Mouse (Mus musculus): ENCODE data around the gene Pgm3. TPM values are rescaled to one million over a fixed set of nuclear protein-coding genes. Genes with fewer than 3 reads are reported as not detected.

Gene Pgm3
- polyA plus RNA-seq, 1 experiment = 12.7 TPM

GRCm38 (mm10) chr9:86569314-86569910, 2.2 kb downstream of the Pgm3 start:
- DNase-seq (ENCODE audit: low read depth) = no peak

DNA sequence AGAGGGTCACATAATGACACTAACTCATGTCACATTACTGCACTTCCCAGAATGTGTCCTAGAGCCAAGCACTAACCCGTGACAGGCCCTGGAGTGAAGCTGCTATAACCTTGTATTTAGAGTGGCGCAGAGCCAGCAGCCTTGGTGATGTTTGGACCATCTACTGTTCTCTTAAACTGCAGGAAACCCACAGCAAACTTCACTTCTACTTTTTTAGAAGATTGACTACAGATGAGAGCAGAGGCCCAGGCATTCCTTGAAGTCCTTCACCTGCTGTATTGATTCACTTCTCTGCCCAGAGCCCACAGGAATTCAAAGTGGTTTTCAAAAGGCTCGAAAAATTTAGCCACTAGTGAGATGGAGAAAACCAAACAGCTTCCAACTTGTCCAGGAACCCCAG, 11.1 kb downstream of the Pgm3 start:
- no peak for DNase-seq (ENCODE audit: low read depth)

GRCm38 (mm10) chr9:86554641-86555040, 17.0 kb downstream of the Pgm3 start:
- no peak for DNase-seq (ENCODE audit: low read depth)

GRCm38 (mm10) chr9:86553886-86554285, 17.8 kb downstream of the Pgm3 start:
- no peak for DNase-seq (ENCODE audit: low read depth)

- DNase-seq (ENCODE audit: low read depth) = no peak
Measured at GRCm38 (mm10) chr9:86550717-86551116, 20.9 kb downstream of the Pgm3 start.

- DNase-seq (ENCODE audit: low read depth) = no peak
Measured at GRCm38 (mm10) chr9:86549637-86550162, 21.9 kb downstream of the Pgm3 start.

DNA sequence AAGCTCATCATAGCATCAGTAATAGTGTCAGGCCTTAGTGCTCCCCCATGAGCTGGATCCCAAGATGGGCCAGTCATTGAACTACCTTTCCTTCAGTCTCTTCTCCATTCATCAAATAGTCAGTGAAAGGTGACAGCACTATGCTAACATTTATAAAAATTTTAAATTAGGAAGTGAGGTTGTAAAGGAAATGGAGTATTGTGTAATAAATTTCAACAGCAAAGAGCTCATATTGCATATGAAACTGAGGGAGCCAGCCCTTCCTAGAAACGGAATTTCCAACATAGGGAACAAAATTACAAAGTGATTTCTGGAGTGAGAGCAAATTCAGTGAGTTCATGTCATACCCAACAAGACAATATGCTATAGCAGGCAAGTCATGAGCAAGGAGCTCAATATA, 27.1 kb downstream of the Pgm3 start:
- DNase-seq (ENCODE audit: low read depth) = no peak

DNA sequence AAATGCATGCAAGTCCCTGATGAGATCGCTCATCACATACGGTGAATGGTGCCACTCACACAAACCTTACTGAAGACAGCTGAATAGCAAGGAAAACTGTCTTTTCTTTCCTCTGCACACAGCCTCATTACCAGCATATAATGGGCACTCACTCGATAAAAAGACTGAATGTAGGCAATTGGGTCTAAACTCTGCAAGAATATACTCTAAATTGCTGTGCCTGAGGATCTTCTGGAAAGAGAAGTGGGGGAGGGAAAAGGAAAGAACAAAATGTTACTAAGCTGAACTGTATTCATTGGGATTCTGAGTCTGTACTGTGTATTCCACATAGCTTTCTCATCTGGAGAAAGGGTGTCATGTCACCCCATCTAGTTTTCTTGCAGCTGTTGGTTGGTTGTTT, 28.2 kb downstream of the Pgm3 start:
- DNase-seq (ENCODE audit: low read depth) = no peak

- no peak for DNase-seq (ENCODE audit: low read depth)
Measured at GRCm38 (mm10) chr9:86534071-86534470, 37.6 kb downstream of the Pgm3 start.

DNA sequence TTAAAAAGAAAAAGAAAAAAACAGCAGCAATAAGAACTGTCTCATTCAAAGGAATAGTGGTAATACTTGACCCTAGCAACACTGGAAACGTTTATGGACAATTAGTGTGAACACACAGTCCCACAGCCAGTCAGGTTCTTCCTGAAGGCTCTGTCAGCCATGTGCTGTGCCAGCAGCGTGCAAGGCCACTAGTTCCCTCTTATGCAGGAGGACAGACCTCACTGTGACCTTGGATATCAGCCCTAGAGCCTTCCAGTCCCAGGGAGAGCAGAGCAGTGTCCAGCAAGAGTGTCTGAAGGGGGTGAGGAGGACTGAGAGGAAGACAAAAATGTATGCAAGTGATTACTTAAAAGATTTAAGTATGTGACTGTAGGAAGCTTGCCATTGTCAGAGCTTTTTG, 46.0 kb downstream of the Pgm3 start:
- DNase-seq (ENCODE audit: low read depth) = no peak

GRCm38 (mm10) chr9:86522335-86522734, 49.3 kb downstream of the Pgm3 start:
- DNase-seq (ENCODE audit: low read depth) = no peak

DNA sequence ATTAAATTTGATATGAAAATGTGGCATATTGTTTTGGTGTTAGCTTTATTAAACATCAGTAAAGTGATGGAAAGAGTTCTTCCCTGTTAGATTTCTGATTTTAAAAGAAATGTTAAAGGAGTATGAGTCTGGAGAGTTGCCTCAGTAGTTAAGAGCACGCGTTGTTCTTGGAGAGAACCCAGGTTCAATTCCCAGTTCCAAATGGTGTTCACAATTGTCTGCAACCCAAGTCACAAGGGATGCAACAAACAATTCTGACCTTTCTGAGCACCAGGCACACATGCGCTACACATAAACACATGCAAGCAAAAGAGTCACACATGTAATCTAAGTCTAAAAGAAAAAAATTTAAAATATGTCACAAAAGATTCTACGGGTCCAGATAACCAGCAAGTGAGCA, 56.8 kb downstream of the Pgm3 start:
- DNase-seq (ENCODE audit: low read depth) = no peak

GRCm38 (mm10) chr9:86514390-86514789, 57.3 kb downstream of the Pgm3 start:
- no peak for DNase-seq (ENCODE audit: low read depth)

DNA sequence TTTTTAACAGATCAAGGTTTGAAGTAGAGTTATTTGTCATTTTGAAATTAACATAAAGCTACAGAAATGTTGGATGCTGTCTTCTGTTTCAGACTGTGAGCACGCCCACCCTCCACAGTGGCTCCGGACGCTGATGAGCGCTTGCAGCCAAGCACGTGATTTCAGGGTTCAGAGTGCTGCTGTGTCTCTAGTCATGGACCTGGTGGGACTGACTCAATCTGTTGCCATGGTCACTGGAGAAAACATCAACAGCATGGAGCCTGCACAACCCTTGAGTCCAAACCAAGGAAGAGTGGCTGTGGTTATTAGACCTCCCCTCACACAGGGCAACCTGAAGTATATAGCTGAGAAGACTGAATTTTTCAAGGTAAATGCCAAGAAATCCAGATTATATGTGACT, 57.9 kb downstream of the Pgm3 start:
- DNase-seq (ENCODE audit: low read depth) = no peak

DNA sequence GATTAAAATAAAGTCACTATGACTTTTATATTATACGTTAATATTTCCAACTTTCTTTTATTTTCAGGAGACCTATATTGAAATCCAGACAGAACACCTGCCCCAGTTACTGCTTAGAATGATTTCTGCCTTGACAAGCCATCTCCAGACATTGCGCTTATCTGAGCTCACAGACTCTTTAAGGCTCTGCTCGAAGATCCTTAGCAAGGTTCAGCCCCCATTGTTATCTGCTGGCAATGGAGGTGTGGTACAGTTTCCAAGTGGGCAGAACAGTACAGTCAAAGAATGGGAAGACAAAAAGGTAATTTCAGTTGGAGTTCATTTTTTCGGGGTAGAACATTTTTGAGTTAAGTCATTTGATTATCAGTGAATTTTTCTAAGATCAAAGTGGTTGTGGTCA, 64.2 kb downstream of the Pgm3 start:
- DNase-seq (ENCODE audit: low read depth) = no peak

Other genes with a start within 250 kb of the Pgm3 start
- 1.0 and 1.1 TPM in 2 replicates for gene Ube2cbp, start 106.9 kb downstream of the Pgm3 start, polyA plus RNA-seq (2012; rRNA removed)
- 11.6 and 14.9 TPM in 2 replicates for gene Dop1a, start 104.7 kb downstream of the Pgm3 start, polyA plus RNA-seq (2012; rRNA removed)
- gene Rwdd2a, start 149 bp upstream of the Pgm3 start, polyA plus RNA-seq (2012; rRNA removed) = 1.4 and 1.9 TPM in 2 replicates
- 99.1 and 207 TPM in 2 replicates for gene Me1, start 124.1 kb upstream of the Pgm3 start, polyA plus RNA-seq (2012; rRNA removed)
- 0.08 and 0.19 TPM in 2 replicates for gene Prss35, start 171.8 kb upstream of the Pgm3 start, polyA plus RNA-seq (2012; rRNA removed)